Mouse (Mus musculus) embryonic fibroblast, embryonic 13.5 days (primary cell): ENCODE measurements at regions not wholly inside any gene's neighbourhood (a gene's known extent, or its start where the extent isn't known, plus 50 kb on each side); places are given as distances from the start of the nearest gene placed in this dataset.

Experiments used
- CTCF ChIP-seq: IDR thresholded peaks from 2 replicates; pipeline ENCODE4 v1.5.1; 2011; ENCODE audit warnings: mild to moderate bottlenecking, control low read depth, low read length, moderate library complexity, borderline replicate concordance; ENCODE audit not compliant: insufficient read depth
- POLR2A ChIP-seq: IDR thresholded peaks from 2 replicates; pipeline ENCODE4 v1.6.1; 2011; ENCODE audit warnings: low read depth, mild to moderate bottlenecking, control low read depth, low read length, moderate library complexity

DNA sequence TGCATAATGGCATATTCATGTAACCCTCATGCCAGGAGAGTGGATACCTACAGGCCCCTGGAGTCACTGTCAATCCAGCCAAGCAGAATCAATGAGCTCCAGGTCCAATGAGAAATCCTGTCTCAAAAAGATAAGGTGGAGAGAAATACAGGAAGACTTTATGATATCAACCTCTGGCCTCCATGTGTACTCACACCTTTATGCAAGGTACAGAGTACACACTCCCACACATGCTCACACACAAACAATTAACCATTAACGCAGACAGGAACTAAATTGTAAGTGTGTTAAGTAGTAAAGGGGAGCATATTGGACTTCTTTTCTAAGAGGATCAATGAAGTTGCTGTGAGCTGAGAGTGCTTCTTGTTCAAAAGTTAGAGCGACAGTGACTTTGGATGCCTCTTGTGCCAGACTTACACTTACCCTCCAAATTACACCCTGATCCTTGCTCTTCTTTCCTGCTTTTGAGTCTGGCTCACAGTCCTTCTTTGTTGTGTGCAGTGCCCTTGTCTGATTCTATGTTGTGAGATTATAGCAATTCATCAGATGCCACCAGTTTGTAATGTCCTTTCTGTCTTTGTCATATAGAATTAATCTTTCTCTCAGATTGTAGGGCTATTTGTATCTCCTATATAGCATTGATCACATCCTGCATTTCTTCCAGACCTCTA is 153.5 kb downstream of the Dnajb9 start:
- no peak for TF ChIP-seq CTCF
- TF ChIP-seq POLR2A: no peak
